Mouse (Mus musculus) embryonic facial prominence, embryonic 15.5 days (tissue): Measurements from ENCODE around the gene Mbnl1. TPM values are rescaled to one million over a fixed set of nuclear protein-coding genes. Genes with fewer than 3 reads are reported as not detected.

ENCODE experiments used
- ATAC-seq: fragments of 200-750 bp; cut with Nextera tagmentation; 2 replicates; pipeline ENCODE4 v1.8.0; 2017; ENCODE audit warnings: low read depth, moderate TSS enrichment; ENCODE audit not compliant: insufficient number of reproducible peaks, low FRiP score, low TSS enrichment
- H3K27ac ChIP-seq: fragments of 300-500 bp; sonication (generic); replicated peaks from 2 replicates; pipeline ENCODE4 v1.5.1; 2015; ENCODE audit warnings: mild to moderate bottlenecking, inconsistent platforms
- H3K27me3 ChIP-seq: fragments of 300-500 bp; sonication (generic); 2 replicates; pipeline ENCODE4 v1.6.1; 2015; ENCODE audit warnings: inconsistent platforms
- H3K36me3 ChIP-seq: fragments of 300-500 bp; sonication (generic); 2 replicates; pipeline ENCODE4 v1.6.1; 2015; ENCODE audit warnings: mild to moderate bottlenecking, inconsistent platforms
- H3K4me1 ChIP-seq: fragments of 300-500 bp; sonication (generic); 2 replicates; pipeline ENCODE4 v1.6.1; 2015; ENCODE audit warnings: inconsistent platforms
- H3K4me2 ChIP-seq: fragments of 300-500 bp; sonication (generic); replicated peaks from 2 replicates; pipeline ENCODE4 v1.6.1; 2015; ENCODE audit warnings: mild to moderate bottlenecking, inconsistent platforms
- H3K4me3 ChIP-seq: fragments of 300-500 bp; sonication (generic); replicated peaks from 2 replicates; pipeline ENCODE4 v1.5.1; 2015; ENCODE audit warnings: mild to moderate bottlenecking, inconsistent platforms
- H3K9ac ChIP-seq: fragments of 300-500 bp; sonication (generic); 2 replicates; pipeline ENCODE4 v1.6.1; 2015; ENCODE audit warnings: inconsistent platforms
- H3K9me3 ChIP-seq: fragments of 300-500 bp; sonication (generic); replicated peaks from 2 replicates; pipeline ENCODE4 v1.6.1; 2016; ENCODE audit warnings: inconsistent platforms
- WGBS: fragments of 180-500 bp; shearing (Covaris S2); methylation state at CpG from one replicate; pipeline ENCODE4 v1.1.7; 2015; 5-methylcytosine and 5-hydroxymethylcytosine counted together
- polyA plus RNA-seq: library from polyadenylated mRNA; unstranded; fragments of >200 nt; fragmentation: Nextera tagmentation; extraction: Ambion mirVana; gene quantifications from 2 replicates; pipeline ENCODE4 v1.2.1, GENCODE M21; 2015

Mbnl1 gene
- polyA plus RNA-seq, 1 experiment from 2014 or later = 103 TPM

DNA sequence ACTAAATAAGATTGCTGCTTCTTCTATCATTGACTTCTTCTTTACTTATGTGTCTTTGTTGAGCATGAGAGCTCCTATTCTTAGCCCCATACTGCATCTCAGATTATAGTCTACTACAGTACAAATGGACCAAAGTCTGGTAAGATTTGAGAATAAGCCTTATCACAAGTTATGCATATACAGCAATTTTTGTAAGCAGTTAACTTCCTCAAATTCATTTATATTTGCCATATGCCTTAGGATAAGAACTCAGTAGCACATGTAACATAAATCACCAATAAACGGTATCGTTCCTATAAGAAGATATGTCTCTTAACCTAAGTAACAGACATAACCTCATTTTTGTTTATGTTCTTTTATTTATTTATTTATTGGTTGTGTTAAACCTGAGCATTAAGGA lies 188.1 kb downstream of the Mbnl1 start:
- Histone ChIP-seq H3K36me3 (no peaks in the 10 kb centered on the region), H3K4me3 (no peak overlapping the region), H3K9ac (no peak overlapping the region), H3K9me3 (no peaks in the 10 kb centered on the region), H3K27ac (no peak overlapping the region), H3K27me3 (no peaks in the 10 kb centered on the region), H3K4me1 (no peaks in the 10 kb centered on the region), H3K4me2 (no peak overlapping the region)
- ATAC-seq = no peak
- WGBS = 92% methylated on average over 2 of the region's 2 CpGs
